Mouse (Mus musculus): ENCODE data around the gene Hrh3. TPM values are rescaled to one million over a fixed set of nuclear protein-coding genes. Genes with fewer than 3 reads are reported as not detected.

The Hrh3 gene
- polyA plus RNA-seq (2015; fragmentation: Nextera tagmentation; extraction: Ambion mirVana) = 0.23 and 0.46 TPM in 2 replicates

DNA sequence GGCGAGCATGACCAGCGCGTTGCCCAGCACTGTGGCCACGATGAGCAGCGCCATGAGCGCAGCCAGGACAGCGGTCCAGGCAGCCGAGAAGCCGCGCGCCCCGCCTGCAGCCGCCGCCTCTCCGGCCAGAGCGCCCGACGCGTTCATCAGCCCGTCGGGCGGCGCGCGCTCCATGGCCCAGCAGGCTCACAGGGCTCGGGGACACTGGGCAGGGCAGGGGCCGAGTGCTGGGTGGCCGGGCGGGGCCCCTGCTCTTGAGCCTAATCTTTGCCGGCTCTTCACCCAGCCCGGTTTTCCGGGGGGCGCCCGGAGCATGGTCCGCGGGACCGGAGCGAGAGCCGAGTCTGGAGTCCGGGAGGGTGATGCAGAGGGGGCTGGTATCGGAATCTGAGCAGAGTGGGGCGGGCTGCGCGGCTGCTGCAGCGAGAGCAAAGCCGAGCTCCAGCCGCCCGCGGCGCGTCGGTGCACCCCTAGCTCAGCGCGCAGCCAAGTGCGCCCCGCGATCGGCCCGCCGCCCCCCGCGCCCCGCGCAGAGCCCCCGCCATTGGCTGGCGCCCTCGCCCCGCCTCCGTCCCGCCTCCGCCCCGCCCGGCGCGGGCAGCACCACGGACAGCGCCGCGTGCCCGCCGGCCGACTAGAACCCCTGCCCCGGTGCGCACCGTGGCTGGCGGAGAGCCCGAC, at the start of gene Hrh3:
Hrh3 (minus strand) TSS at position 511 of the 681 bp plus-strand sequence.

DNA sequence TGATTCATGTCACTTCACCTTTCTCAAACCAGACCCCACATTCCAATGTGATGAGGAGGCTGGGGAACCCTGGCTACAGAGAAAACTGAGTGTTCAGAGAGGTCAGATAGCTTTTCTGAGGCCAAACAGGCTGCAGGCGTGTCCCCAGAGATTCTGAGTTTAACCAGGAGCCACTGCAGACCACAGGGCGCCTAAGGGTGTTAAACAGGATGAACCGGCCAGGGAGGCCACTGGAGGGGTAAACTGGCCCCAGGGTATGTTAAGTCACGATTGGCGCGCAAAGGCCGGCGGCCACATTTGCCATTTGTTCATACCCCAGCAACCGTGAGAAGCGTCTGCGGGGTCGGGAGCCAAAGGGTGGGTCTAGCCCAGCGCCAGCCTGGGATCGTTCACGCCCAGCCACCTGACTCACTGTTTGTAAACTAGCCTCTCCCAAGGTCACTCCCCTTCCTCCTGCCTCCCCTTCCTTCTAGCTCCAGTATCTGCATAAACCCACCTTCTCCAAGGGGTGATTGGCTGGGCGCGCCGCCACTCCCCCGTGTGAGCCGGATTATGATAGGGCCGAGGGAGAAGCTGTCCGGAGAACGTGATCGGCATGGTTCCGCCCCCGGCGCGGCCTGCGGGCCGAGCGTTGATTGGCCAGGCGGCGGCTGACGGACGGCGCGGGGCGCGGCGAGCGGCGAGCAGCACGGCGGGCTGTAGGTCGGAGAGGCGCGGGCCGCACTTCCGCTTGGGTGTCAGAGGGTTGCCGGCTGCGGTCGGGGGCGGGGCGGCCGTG, 14.6 kb upstream of the Hrh3 start, which contains the start of gene Osbpl2:
Osbpl2 (plus strand) TSS at position 646 of the 778 bp plus-strand sequence.

GRCm38 (mm10) chr2:180070481-180071453, 33.5 kb downstream of the Hrh3 start, which contains the start of gene Mtg2:
Gene Mtg2, plus strand, starts transcription at chr2:180070588.

Other genes with a start within 250 kb of the Hrh3 start
- 1.7 and 1.8 TPM in 2 replicates for gene Taf4, start 127.8 kb downstream of the Hrh3 start, polyA plus RNA-seq (2015; fragmentation: Nextera tagmentation; extraction: Ambion mirVana)
- gene Lsm14b, start 79.5 kb downstream of the Hrh3 start, polyA plus RNA-seq (2015; fragmentation: Nextera tagmentation; extraction: Ambion mirVana) = 6.0 and 6.3 TPM in 2 replicates
- 418 and 423 TPM in 2 replicates for gene Psma7, start 62.1 kb downstream of the Hrh3 start, polyA plus RNA-seq (2015; fragmentation: Nextera tagmentation; extraction: Ambion mirVana)
- gene Ss18l1, start 62.0 kb downstream of the Hrh3 start, polyA plus RNA-seq (2015; fragmentation: Nextera tagmentation; extraction: Ambion mirVana) = 1.5 and 1.6 TPM in 2 replicates
- 16.4 and 17.0 TPM in 2 replicates for gene Mtg2, start 33.9 kb downstream of the Hrh3 start, polyA plus RNA-seq (2015; fragmentation: Nextera tagmentation; extraction: Ambion mirVana)
- 66.3 and 70.3 TPM in 2 replicates for gene Osbpl2, start 14.8 kb upstream of the Hrh3 start, polyA plus RNA-seq (2015; fragmentation: Nextera tagmentation; extraction: Ambion mirVana)
- gene Adrm1, start 67.0 kb upstream of the Hrh3 start, polyA plus RNA-seq (2015; fragmentation: Nextera tagmentation; extraction: Ambion mirVana) = 132 and 134 TPM in 2 replicates
- 35.1 and 36.7 TPM in 2 replicates for gene Lama5, start 121.4 kb upstream of the Hrh3 start, polyA plus RNA-seq (2015; fragmentation: Nextera tagmentation; extraction: Ambion mirVana)
- 470 and 483 TPM in 2 replicates for gene Rps21, start 152.9 kb upstream of the Hrh3 start, polyA plus RNA-seq (2015; fragmentation: Nextera tagmentation; extraction: Ambion mirVana)
- gene Cables2, start 169.0 kb upstream of the Hrh3 start, polyA plus RNA-seq (2015; fragmentation: Nextera tagmentation; extraction: Ambion mirVana) = 8.0 and 8.5 TPM in 2 replicates
- gene Rbbp8nl, start 185.4 kb upstream of the Hrh3 start, polyA plus RNA-seq (2015; fragmentation: Nextera tagmentation; extraction: Ambion mirVana) = 1.8 and 1.9 TPM in 2 replicates
- gene Gata5, start 230.2 kb upstream of the Hrh3 start, polyA plus RNA-seq (2015; fragmentation: Nextera tagmentation; extraction: Ambion mirVana) = 12.0 and 13.4 TPM in 2 replicates